Mouse (Mus musculus) midbrain, postnatal 0 days (tissue): ENCODE results near the gene Ddit4. TPM values are rescaled to one million over a fixed set of nuclear protein-coding genes. Genes with fewer than 3 reads are reported as not detected.
A peak's percentile ranks its signal among the peaks of the same experiment; 100 is the strongest.

Source experiments
- ATAC-seq: fragments of 200-750 bp; cut with Nextera tagmentation; 2 replicates; pipeline ENCODE4 v1.8.0; 2017; ENCODE audit warnings: moderate number of reproducible peaks, mild to moderate bottlenecking, moderate TSS enrichment, moderate library complexity; ENCODE audit not compliant: low FRiP score
- DNase-seq: peaks from one replicate; pipeline ENCODE4 v3.0.0-alpha.2; 2015; ENCODE audit warnings: low spot score
- H3K27ac ChIP-seq: fragments of 300-500 bp; sonication (generic); 2 replicates; pipeline ENCODE4 v1.5.1; 2014; ENCODE audit warnings: low read depth, mild to moderate bottlenecking, low read length, mixed read lengths
- H3K27me3 ChIP-seq: fragments of 300-500 bp; sonication (generic); 2 replicates; pipeline ENCODE4 v1.6.1; 2014; ENCODE audit warnings: low read length, control low read depth, mixed read lengths; ENCODE audit not compliant: insufficient read depth
- H3K36me3 ChIP-seq: fragments of 300-500 bp; sonication (generic); 2 replicates; pipeline ENCODE4 v1.6.1; 2014; ENCODE audit warnings: low read length, control low read depth, mixed read lengths; ENCODE audit not compliant: insufficient read depth
- H3K4me1 ChIP-seq: fragments of 300-500 bp; sonication (generic); 2 replicates; pipeline ENCODE4 v1.6.1; 2014; ENCODE audit warnings: mild to moderate bottlenecking, control low read depth, antibody characterized with exemption, low read length, mixed read lengths; ENCODE audit not compliant: insufficient read depth
- H3K4me2 ChIP-seq: fragments of 300-500 bp; sonication (generic); 2 replicates; pipeline ENCODE4 v1.6.1; 2014; ENCODE audit warnings: low read depth, mild to moderate bottlenecking, low read length, mixed read lengths; ENCODE audit not compliant: poor library complexity, severe bottlenecking
- H3K4me3 ChIP-seq: fragments of 300-500 bp; sonication (generic); 2 replicates; pipeline ENCODE4 v1.5.1; 2014; ENCODE audit warnings: low read depth, mild to moderate bottlenecking, low read length, moderate library complexity
- H3K9ac ChIP-seq: fragments of 300-500 bp; sonication (generic); replicated peaks from 2 replicates; pipeline ENCODE4 v1.6.1; 2014; ENCODE audit warnings: mild to moderate bottlenecking, low read length, moderate library complexity, mixed read lengths; ENCODE audit not compliant: poor library complexity, severe bottlenecking
- H3K9me3 ChIP-seq: fragments of 300-500 bp; sonication (generic); 2 replicates; pipeline ENCODE4 v1.6.1; 2016; ENCODE audit warnings: low read length, control low read depth
- CTCF ChIP-seq: IDR thresholded peaks from 2 replicates; pipeline ENCODE4 v1.5.1; 2016; ENCODE audit warnings: antibody characterized with exemption, mild to moderate bottlenecking
- WGBS: fragments of 180-500 bp; shearing (Covaris S2); extraction: QIAGEN DNeasy Blood & Tissue Kit; methylation state at CpG from one replicate; pipeline ENCODE4 v1.1.7; 2014; 5-methylcytosine and 5-hydroxymethylcytosine counted together
- polyA plus RNA-seq: library from polyadenylated mRNA; unstranded; fragments of >200 nt; fragmentation: Nextera tagmentation; extraction: Ambion mirVana; gene quantifications from 2 replicates; pipeline ENCODE4 v1.2.1, GENCODE M21; 2015
- total RNA-seq: library from RNA; depleted of rRNA; stranded (reverse); fragments of >200 nt; gene quantifications from 2 replicates; pipeline ENCODE4 v1.2.3, GENCODE M21; 2014

The Ddit4 gene
- total and polyA plus RNA-seq, 2 experiments from 2014 or later, result 43.4 to 57.5 TPM

- no peak for ATAC-seq
- H3K27me3 ChIP-seq, result no peaks in the 10 kb centered on the region
- H3K9me3 ChIP-seq, result no peaks in the 10 kb centered on the region
- no peak overlapping the region for H3K9ac ChIP-seq
- DNase-seq, result no peak
- no peak overlapping the region for H3K4me3 ChIP-seq
- peaks cover 13% of the 10 kb centered on the region; the same call in 1 of the 2 replicates for H3K4me1 ChIP-seq
- 86% methylated on average over 2 of the region's 2 CpGs for WGBS
- H3K27ac ChIP-seq, result no peak overlapping the region
- no peak for TF ChIP-seq CTCF
- H3K4me2 ChIP-seq, result no peak overlapping the region
- no peaks in the 10 kb centered on the region for H3K36me3 ChIP-seq
These were observed 28.1 kb downstream of the Ddit4 start for GRCm38 (mm10) chr10:59923493-59923892.

- peak overlapping the region; percentile 75 for H3K4me2 ChIP-seq
- TF ChIP-seq CTCF, result peak; percentile 47
- 2% methylated on average over 33 of the region's 33 CpGs for WGBS
- no peaks in the 10 kb centered on the region for H3K36me3 ChIP-seq
- peak; percentile 77 for DNase-seq
- ATAC-seq, result peak; percentile 69
- peak overlapping the region; percentile 35 for H3K4me3 ChIP-seq
- H3K4me1 ChIP-seq, result peaks cover 16% of the 10 kb centered on the region; the same call in 1 of the 2 replicates
- peak overlapping the region; percentile 51 for H3K9ac ChIP-seq
- H3K27ac ChIP-seq, result peak overlapping the region; percentile 73
- no peaks in the 10 kb centered on the region for H3K9me3 ChIP-seq
- H3K27me3 ChIP-seq, result no peaks in the 10 kb centered on the region
These were observed 30.6 kb downstream of the Ddit4 start for GRCm38 (mm10) chr10:59920810-59921681.

- peak overlapping the region; percentile 75 for H3K4me2 ChIP-seq
- peak overlapping the region; percentile 73 for H3K27ac ChIP-seq
- no peak overlapping the region for H3K9ac ChIP-seq
- H3K4me1 ChIP-seq, result peaks cover 16% of the 10 kb centered on the region; the same call in 1 of the 2 replicates
- H3K27me3 ChIP-seq, result no peaks in the 10 kb centered on the region
- 25% methylated on average over 7 of the region's 7 CpGs for WGBS
- TF ChIP-seq CTCF, result no peak
- ATAC-seq (peak; percentile 4; the same call in 1 of the 2 replicates), DNase-seq (no peak)
- peak overlapping the region; percentile 35; the same call in 1 of the 2 replicates for H3K4me3 ChIP-seq
- H3K9me3 ChIP-seq, result no peaks in the 10 kb centered on the region
- H3K36me3 ChIP-seq, result no peaks in the 10 kb centered on the region
These were observed 31.2 kb downstream of the Ddit4 start for GRCm38 (mm10) chr10:59920485-59920809.

GRCm38 (mm10) chr10:59919494-59920181 is 32.0 kb downstream of the Ddit4 start:
- WGBS, result 46% methylated on average over 15 of the region's 15 CpGs
- Histone ChIP-seq H3K36me3 (no peaks in the 10 kb centered on the region), H3K9ac (no peak overlapping the region), H3K27me3 (no peaks in the 10 kb centered on the region), H3K9me3 (no peaks in the 10 kb centered on the region), H3K4me1 (peaks cover 16% of the 10 kb centered on the region; the same call in 1 of the 2 replicates), H3K27ac (no peak overlapping the region), H3K4me2 (no peak overlapping the region), H3K4me3 (no peak overlapping the region)
- no peak for ATAC-seq
- no peak for DNase-seq
- TF ChIP-seq CTCF, result no peak

GRCm38 (mm10) chr10:59918111-59918510 is 33.5 kb downstream of the Ddit4 start:
- Histone ChIP-seq H3K4me1 (peaks cover 16% of the 10 kb centered on the region; the same call in 1 of the 2 replicates), H3K27me3 (no peaks in the 10 kb centered on the region), H3K9ac (no peak overlapping the region), H3K4me3 (no peak overlapping the region), H3K36me3 (no peaks in the 10 kb centered on the region), H3K4me2 (no peak overlapping the region), H3K9me3 (no peaks in the 10 kb centered on the region), H3K27ac (no peak overlapping the region)
- no peak for TF ChIP-seq CTCF
- no peak for DNase-seq
- WGBS, result 94% methylated on average over 4 of the region's 4 CpGs
- ATAC-seq, result no peak
